Mouse (Mus musculus) adrenal gland, postnatal 4 days (tissue): ENCODE results near the gene Hcn2. TPM values are rescaled to one million over a fixed set of nuclear protein-coding genes. Genes with fewer than 3 reads are reported as not detected.
A peak's percentile ranks its signal among the peaks of the same experiment; 100 is the strongest.

Source experiments
- DNase-seq, 2 experiments: peaks; one replicate each; pipeline ENCODE4 v3.0.0; 2021 to 2022; ENCODE audit warnings: low spot score in 2 of 2, mixed read lengths in 2 of 2
- total RNA-seq, 2 experiments: library from RNA; stranded (reverse); gene quantifications; 2 replicates each; pipeline ENCODE4 v1.2.3; 2021

Hcn2 gene
- total RNA-seq, 2 experiments from 2014 or later: 8.9 to 9.3 TPM

DNA sequence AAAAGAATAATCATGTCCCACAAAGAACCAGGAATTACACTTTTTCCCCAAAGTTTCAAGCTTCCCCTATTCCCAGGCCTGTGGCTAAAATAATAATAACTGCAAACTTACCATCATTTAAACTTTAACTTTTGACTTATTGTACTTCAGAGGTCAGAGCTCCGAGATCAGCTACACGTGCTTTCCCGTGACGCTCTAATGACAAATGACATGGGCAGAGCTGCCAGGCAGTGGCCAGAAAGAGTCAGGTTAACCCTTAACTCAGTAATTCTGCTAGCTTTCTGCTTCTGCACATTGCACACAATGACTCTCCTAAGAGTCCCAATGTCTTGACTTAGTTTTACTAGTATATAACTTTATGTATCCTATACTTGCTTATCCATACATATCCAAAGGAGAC, 52.9 kb downstream of the Hcn2 start:
- no peak for DNase-seq

DNA sequence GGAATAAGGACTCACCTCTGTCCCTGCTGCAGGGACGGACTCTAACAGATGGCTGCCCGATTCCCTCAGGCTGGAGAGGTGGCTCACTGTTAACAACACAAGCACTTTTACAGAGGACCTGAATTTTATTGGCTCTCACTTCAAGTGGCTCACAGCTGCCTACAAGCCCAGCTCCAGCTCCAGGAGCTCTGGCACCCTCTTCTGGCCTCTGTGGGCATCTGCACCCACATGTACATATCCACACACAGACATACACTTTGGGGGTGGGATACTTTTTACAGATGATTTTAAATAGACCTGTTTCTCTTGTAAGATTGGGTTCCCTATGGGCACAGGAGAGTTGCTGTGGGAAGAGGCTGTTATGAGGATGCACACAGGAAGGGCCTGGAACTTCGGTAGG, 55.9 kb downstream of the Hcn2 start:
- no peak for DNase-seq

DNA sequence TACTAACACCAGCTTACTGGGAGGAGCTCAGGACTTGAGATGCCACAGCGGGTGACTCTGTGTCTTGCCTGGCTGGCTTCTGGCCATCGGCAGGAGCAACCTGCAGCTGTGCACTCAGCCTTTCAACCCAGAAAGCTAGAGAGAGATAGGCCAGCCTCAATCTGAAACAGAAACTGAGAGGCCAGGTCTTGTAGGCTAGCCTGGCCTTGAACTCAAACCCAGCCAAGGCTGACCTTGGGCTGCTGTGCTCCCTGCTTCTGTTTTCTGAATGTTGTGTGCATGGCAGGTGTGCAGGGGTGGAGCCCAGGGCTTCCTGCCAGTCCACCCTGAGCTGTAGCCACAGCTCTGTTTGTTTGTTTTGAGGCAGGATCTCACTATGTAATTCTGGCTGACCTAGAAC, 56.8 kb downstream of the Hcn2 start:
- DNase-seq: no peak

DNA sequence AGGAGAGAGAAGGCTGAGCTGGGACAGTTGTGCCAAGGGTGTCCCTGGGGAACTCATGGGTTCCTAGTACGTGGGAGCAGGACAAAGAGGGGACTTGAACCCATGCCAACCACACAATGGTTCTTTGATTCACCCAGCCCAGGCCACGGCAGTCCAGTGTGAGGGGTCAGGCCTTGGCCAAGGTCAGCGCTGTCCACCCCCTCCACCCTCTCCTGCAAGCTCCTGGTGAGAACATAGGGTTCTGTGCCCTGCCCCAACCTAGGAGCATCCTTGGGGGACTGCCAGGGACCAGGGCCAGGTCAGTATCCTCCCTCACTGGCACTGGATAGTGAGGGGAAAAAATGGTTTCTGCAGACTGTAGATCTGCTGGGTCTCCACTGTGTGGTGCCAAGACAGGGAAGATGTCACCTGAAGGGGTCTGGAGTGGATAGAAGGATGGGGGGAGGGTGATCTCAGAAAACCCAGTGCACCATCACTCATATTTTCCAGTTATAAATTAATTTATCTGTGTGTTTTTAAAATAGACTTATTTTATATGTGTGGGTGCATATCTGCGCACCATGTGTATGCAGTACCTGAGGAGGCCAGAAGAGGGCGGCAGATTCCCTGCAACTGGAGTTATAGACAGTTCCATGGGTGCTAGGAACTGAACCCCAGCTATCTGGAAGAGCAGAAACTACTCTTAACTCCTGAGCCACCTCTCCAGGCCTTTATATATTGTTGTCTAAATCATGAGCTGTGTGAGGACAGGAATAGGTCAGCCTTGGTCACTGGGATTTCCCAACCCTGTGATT, 58.2 kb downstream of the Hcn2 start:
- DNase-seq: no peak

DNA sequence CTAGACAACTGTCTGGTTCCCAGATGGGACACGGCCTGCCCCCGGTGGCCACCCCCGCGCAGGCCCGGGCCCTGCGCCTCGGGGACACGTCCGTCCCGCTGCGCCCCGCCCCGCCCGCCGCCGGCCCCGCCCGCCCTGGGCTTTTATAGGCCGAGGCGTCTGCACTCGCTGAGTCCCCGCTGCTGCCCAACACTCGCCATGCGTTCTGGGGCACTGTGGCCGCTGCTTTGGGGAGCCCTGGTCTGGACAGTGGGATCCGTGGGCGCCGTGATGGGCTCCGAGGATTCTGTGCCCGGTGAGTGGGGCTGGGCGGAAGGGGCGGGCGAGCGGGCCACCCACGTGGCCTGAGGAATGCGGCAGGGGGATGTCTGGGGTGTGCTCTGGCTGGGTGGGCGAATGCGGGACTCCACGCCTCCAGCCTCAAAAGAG, 60.7 kb downstream of the Hcn2 start, which contains the start of gene Fstl3:
TSS of gene Fstl3 (plus strand) at position 170 of the 429 bp plus-strand sequence.
- DNase-seq: no peak

DNA sequence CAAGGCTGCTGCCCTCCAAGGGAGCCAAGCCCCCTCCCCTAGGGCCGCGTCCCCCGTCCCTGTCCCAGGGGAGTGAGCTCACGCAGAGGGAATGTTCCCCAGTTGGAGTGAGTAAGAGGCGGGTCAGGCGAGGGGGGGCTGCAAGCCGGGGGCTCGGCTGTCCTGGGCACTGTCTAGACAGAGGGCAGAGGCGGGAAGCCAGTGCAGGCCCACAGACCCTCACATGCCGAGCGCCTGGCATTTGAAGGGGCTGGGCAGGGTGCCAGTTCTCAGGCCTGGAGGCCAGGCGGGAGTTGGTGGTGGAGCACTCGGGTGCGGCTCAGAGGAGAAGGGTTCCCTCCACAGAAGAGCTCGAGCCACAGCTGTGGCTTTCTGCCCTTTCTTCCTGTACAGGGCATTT, 61.6 kb downstream of the Hcn2 start:
- no peak for DNase-seq

DNA sequence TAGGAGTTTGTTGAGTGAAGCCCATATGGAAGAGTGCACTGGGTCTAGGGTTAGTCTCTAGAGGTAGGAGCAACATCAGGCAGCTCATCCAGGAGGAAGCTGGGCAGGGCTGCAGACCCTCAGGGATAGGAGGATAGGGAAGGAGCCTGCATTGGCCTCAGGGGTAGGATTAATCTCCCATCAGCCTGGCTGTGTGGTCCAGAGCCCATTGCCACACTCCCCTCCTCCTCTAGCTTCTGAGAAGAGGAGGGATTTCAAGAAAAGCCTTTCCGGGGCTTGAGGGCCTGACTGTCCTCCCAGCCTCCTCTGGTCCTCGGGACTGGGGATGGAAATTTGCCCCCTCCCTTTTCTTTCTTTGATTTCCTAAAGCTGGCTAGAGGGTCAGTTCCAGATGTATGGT, 62.8 kb downstream of the Hcn2 start:
- DNase-seq: no peak

DNA sequence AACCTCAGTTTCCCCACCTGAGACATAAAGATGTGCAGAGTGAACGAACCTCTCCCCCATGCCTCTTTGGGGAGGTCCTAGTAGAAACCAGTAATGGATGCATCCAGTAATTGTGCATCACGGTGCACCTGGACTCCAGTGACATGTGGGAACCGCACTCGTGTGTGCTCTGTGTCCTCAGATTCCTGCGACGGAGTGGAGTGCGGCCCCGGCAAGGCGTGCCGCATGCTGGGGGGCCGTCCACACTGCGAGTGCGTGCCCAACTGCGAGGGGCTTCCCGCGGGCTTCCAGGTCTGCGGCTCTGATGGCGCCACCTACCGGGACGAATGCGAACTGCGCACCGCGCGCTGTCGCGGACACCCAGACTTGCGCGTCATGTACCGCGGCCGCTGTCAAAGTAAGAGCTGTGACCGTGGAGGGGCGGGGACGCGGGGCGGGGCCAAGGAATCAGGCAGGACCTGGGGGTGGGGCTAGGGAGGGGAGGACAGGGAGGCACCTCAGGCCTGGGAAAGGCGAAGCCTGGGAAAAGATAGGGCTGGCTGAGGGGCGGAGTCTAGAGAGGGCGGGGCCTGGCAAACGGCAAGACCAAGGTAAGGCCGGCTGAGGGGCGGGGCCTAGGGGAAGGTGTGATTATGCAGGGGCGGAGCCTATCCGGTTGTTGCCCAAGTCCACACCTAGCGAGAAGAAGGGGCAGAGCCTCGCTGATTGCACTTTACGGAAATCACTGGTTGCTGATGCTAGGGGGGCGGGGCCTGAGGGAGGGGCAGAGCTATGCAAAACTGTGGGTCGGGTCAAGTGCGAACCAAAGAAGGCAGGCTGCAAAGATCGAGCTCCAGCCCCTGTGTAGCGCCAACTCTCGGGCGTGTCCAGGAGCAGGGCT, 63.6 kb downstream of the Hcn2 start:
- DNase-seq: peak; percentile 88 to 91

DNA sequence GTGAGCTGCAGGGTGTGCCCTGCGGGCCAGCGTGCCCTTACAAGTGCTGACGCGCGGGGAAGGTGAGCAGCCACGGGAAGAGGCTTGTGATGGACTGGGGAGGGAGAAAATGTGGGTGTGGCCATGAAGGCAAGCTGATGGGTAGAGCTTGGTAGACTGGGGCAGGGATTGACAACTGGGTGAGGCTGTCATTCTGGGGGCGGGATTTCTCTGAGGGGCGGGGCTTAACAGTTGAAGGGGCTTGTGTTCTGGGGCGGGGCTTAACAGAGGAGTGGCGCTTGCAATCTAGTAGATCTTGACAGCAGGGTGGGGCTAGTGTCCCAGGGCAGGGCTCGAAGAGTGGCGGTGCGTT, 64.2 kb downstream of the Hcn2 start:
- peak in 1 of 2 experiments; percentile 27 for DNase-seq

DNA sequence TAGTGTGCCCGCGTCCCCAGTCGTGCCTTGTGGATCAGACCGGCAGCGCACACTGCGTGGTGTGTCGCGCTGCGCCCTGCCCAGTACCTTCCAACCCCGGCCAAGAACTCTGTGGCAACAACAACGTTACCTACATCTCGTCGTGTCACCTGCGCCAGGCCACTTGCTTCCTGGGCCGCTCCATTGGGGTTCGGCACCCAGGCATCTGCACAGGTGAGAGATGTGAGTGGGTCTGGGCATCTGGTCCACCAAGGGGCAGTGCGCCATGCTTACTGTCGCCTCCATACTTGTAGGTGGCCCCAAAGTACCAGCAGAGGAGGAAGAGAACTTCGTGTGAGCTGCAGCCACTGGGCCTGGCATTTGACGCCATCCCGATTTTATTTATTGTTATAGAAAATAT, 64.7 kb downstream of the Hcn2 start:
- DNase-seq: no peak

DNA sequence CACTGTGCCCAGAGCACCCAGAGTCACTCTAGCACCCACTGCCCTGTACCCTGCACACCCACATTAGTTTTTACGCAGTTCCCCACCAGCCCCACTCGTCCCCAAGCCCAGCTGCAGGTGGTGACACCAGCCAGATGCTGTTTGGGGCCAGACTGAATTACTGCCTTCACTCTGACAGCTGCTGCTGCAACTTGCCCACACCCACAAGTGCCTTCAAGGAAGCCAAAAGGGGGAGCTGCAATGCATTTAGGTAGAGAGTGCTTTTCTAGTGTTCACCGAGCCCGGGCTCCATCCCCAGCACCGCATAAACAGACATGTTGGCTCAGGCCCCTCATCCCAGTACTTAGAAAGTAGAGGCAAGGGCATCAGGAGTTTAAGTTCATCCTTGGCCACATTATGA, 65.5 kb downstream of the Hcn2 start:
- DNase-seq: no peak

DNA sequence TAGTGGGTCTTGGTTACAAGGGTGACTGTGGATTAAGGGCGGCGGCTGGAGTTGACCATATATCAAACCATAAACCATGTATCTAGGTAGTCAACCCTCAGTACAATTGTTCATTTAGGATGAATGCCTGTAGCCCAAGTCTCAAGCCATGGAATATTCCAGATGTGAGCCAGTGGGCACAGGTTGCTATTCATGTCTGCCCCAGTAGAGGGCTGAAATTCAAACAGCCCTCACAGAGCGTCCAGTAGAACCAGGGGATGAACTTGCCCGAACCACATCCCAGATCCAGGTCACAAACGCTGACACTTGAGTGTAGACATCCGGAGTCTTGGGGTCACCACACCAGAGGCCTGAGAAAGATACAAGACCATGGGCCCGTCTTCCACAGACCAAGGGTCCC, 66.6 kb downstream of the Hcn2 start:
- DNase-seq: no peak

DNA sequence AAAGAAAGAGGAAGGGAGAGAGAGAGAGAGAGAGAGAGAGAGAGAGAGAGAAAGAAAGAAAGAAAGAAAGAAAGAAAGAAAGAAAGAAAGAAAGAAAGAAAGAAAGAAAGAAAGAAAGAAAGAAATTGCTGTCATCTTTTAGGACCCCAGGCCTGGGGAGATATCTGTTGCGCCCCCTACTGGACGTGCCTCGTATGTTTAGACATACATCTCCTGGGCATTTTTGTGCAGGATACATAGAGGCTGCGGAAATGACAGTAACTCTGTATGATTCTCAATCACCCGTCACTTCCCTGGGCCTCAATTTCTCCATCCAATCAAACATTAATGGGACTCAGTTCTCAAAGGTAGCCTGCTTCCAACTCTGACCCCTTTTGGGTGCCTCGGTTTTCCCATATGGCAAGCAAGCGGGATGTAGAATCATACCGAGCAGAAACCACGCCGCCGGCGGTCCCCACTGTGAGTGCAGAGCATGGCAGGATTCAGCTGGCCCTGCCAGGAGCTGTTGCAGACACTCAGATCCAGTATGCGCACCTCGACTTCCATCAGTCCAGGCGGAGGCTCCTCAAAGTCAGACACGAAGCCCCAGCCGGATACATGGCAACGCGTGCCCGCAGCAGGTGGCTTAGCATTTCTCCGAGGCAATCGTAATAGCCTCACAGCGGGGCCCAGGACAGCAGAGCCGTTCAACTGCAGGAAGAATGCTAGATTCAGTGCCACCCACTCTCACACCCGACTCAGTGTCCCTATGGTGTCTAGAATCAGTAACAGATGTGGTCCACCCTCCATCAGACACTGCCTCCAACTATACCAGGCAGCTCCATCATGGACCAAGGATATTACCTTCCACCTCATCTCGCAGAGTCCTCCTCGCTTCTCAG, 67.7 kb downstream of the Hcn2 start:
- DNase-seq: no peak

Other genes starting within 250 kb of the Hcn2 start
- gene Vmn2r83, start 247.9 kb upstream of the Hcn2 start, total RNA-seq: not detected
- 10 to 100 TPM; 24.9 to 26.4 TPM for gene Plpp2, start 182.8 kb upstream of the Hcn2 start, total RNA-seq
- gene Mier2, start 161.4 kb upstream of the Hcn2 start, total RNA-seq: 10 to 100 TPM; 46.8 to 48.2 TPM
- not detected for gene Theg, start 129.3 kb upstream of the Hcn2 start, total RNA-seq
- gene C2cd4c, start 102.6 kb upstream of the Hcn2 start, total RNA-seq: 1 to 10 TPM in 1 of 2 experiments, under 1 TPM in 1; 0.56 to 1.5 TPM
- 10 to 100 TPM in 1 of 2 experiments, 1 to 10 TPM in 1; 8.9 to 13.3 TPM for gene Shc2, start 78.7 kb upstream of the Hcn2 start, total RNA-seq
- gene Odf3l2, start 70.9 kb upstream of the Hcn2 start, total RNA-seq: not detected
- under 1 TPM; 0.28 to 0.64 TPM for gene Madcam1, start 52.1 kb upstream of the Hcn2 start, total RNA-seq
- gene Tpgs1, start 47.3 kb upstream of the Hcn2 start, total RNA-seq: 10 to 100 TPM; 32.4 to 33.9 TPM
- 10 to 100 TPM; 72.6 to 78.1 TPM for gene Cdc34, start 34.4 kb upstream of the Hcn2 start, total RNA-seq
- gene Gzmm, start 27.6 kb upstream of the Hcn2 start, total RNA-seq: 1 to 10 TPM; 1.8 to 2.4 TPM
- 100 to 1,000 TPM; 504 to 513 TPM for gene Bsg, start 12.1 kb upstream of the Hcn2 start, total RNA-seq
- gene Polrmt, start 29.9 kb downstream of the Hcn2 start, total RNA-seq: 10 to 100 TPM; 61.2 to 68.6 TPM
- gene Fgf22, start 38.4 kb downstream of the Hcn2 start, total RNA-seq: not detected
- 10 to 100 TPM; 60.7 to 61.7 TPM for gene Rnf126, start 50.3 kb downstream of the Hcn2 start, total RNA-seq
- gene Fstl3, start 60.6 kb downstream of the Hcn2 start, total RNA-seq: 1 to 10 TPM; 6.7 to 7.1 TPM
- gene Prss57, start 74.3 kb downstream of the Hcn2 start, total RNA-seq: under 1 TPM; 0.11 to 0.71 TPM
- 100 to 1,000 TPM in 1 of 2 experiments, 10 to 100 TPM in 1; 91.8 to 119 TPM for gene Palm, start 76.9 kb downstream of the Hcn2 start, total RNA-seq
- 1 to 10 TPM in 1 of 2 experiments, under 1 TPM in 1; 0.20 to 4.2 TPM for gene Misp, start 104.4 kb downstream of the Hcn2 start, total RNA-seq
- 100 to 1,000 TPM; 344 to 389 TPM for gene Ptbp1, start 137.8 kb downstream of the Hcn2 start, total RNA-seq
- gene Prtn3, start 157.8 kb downstream of the Hcn2 start, total RNA-seq: 1 to 10 TPM; 2.2 to 7.0 TPM
- gene Plppr3, start 158.0 kb downstream of the Hcn2 start, total RNA-seq: 10 to 100 TPM in 1 of 2 experiments, 1 to 10 TPM in 1; 8.6 to 14.8 TPM
- gene Elane, start 169.6 kb downstream of the Hcn2 start, total RNA-seq: 1 to 10 TPM in 1 of 2 experiments, under 1 TPM in 1; 0.92 to 5.7 TPM
- gene Cfd, start 174.2 kb downstream of the Hcn2 start, total RNA-seq: 10 to 100 TPM; 13.7 to 25.6 TPM
- gene Med16, start 192.3 kb downstream of the Hcn2 start, total RNA-seq: 10 to 100 TPM; 64.1 to 64.7 TPM
- gene Gm26602, start 194.2 kb downstream of the Hcn2 start, total RNA-seq: not detected
- gene Kiss1r, start 200.3 kb downstream of the Hcn2 start, total RNA-seq: 1 to 10 TPM in 1 of 2 experiments, under 1 TPM in 1; 0.87 to 1.6 TPM
- 100 to 1,000 TPM; 119 to 133 TPM for gene R3hdm4, start 204.6 kb downstream of the Hcn2 start, total RNA-seq
- 10 to 100 TPM; 12.6 to 15.9 TPM for gene Arid3a, start 210.4 kb downstream of the Hcn2 start, total RNA-seq
- 10 to 100 TPM; 42.6 to 45.3 TPM for gene Wdr18, start 243.5 kb downstream of the Hcn2 start, total RNA-seq